Mouse (Mus musculus) intestine, embryonic 14.5 days (tissue): ENCODE results near the gene Gm49368. TPM values are rescaled to one million over a fixed set of nuclear protein-coding genes. Genes with fewer than 3 reads are reported as not detected.

Experiments
- ATAC-seq: fragments of 200-750 bp; cut with Nextera tagmentation; replicated peaks from 2 replicates; pipeline ENCODE4 v1.8.0; 2017; ENCODE audit warnings: low read depth, moderate number of reproducible peaks, moderate TSS enrichment, moderate library complexity; ENCODE audit not compliant: low FRiP score, low TSS enrichment
- DNase-seq: peaks from one replicate; pipeline ENCODE4 v3.0.0-alpha.2; 2018; ENCODE audit warnings: low spot score
- H3K27ac ChIP-seq: fragments of 300-500 bp; sonication (generic); 2 replicates; pipeline ENCODE4 v1.5.1; 2014; ENCODE audit warnings: low read depth, mild to moderate bottlenecking, control low read depth
- H3K27me3 ChIP-seq: fragments of 300-500 bp; sonication (generic); replicated peaks from 2 replicates; pipeline ENCODE4 v1.6.1; 2014; ENCODE audit warnings: low read length, control low read depth; ENCODE audit not compliant: control insufficient read depth, insufficient read depth
- H3K36me3 ChIP-seq: fragments of 300-500 bp; sonication (generic); 2 replicates; pipeline ENCODE4 v1.6.1; 2014; ENCODE audit warnings: low read length, control low read depth; ENCODE audit not compliant: control insufficient read depth, insufficient read depth
- H3K4me1 ChIP-seq: fragments of 300-500 bp; sonication (generic); replicated peaks from 2 replicates; pipeline ENCODE4 v1.6.1; 2014; ENCODE audit warnings: low read length, control low read depth, mixed read lengths; ENCODE audit not compliant: control insufficient read depth, insufficient read depth
- H3K4me2 ChIP-seq: fragments of 300-500 bp; sonication (generic); 2 replicates; pipeline ENCODE4 v1.6.1; 2014; ENCODE audit warnings: low read length
- H3K4me3 ChIP-seq: fragments of 300-500 bp; sonication (generic); 2 replicates; pipeline ENCODE4 v1.5.1; 2014; ENCODE audit warnings: low read depth, low read length, control low read depth, mixed read lengths
- H3K9ac ChIP-seq: fragments of 300-500 bp; sonication (generic); 2 replicates; pipeline ENCODE4 v1.6.1; 2014; ENCODE audit warnings: mild to moderate bottlenecking, low read length
- H3K9me3 ChIP-seq: fragments of 300-500 bp; sonication (generic); 2 replicates; pipeline ENCODE4 v1.6.1; 2016; ENCODE audit warnings: low read length, control low read depth; ENCODE audit not compliant: control insufficient read depth
- WGBS: fragments of 180-500 bp; shearing (Covaris S2); extraction: QIAGEN DNeasy Blood & Tissue Kit; methylation state at CpG from one replicate; pipeline ENCODE4 v1.1.7; 2014; 5-methylcytosine and 5-hydroxymethylcytosine counted together
- polyA plus RNA-seq: library from polyadenylated mRNA; unstranded; fragments of >200 nt; fragmentation: Nextera tagmentation; extraction: Ambion mirVana; gene quantifications from 2 replicates; pipeline ENCODE4 v1.2.1, GENCODE M21; 2014

Gm49368 gene
- polyA plus RNA-seq, 1 experiment from 2014 or later = 0.04 TPM

- Histone ChIP-seq H3K4me1 (no peaks in the 10 kb centered on the region), H3K4me3 (no peak within 1 kb of the TSS), H3K27ac (no peak within 1 kb of the TSS), H3K36me3 (no peaks in the 10 kb centered on the region), H3K9me3 (no peaks in the 10 kb centered on the region), H3K4me2 (no peak within 1 kb of the TSS), H3K9ac (no peak within 1 kb of the TSS), H3K27me3 (no peaks in the 10 kb centered on the region)
- ATAC-seq (no peak), DNase-seq (no peak)
- 77% methylated on average over 8 of the region's 8 CpGs for WGBS
Observed at GRCm38 (mm10) chr7:128128741-128129720, 66.5 kb downstream of the Gm49368 start, which contains the start of gene Itgax. Gene Itgax, plus strand, starts transcription at chr7:128129547.

DNA sequence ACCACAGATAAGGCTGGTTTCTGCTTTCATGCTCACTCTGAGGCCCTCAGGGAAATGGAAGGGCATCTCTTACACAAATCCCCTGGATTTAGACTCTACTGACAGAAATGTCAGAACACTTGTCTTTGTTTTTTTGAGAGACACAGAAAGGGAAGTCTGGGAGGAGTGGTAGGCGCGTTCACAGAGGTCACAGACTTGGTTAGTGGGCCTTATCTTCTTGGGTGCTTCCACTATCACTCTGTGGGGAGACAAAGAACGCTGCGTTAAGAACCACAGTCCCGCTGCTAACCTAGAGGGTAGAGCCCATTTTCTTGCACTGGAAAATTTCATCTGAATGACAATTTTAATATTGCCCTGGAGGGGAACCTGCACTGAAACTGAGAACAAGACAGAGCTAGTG lies 69.7 kb downstream of the Gm49368 start:
- DNase-seq (no peak), ATAC-seq (no peak)
- WGBS = 74% methylated on average over 5 of the region's 5 CpGs

GRCm38 (mm10) chr7:128133596-128133995 lies 71.1 kb downstream of the Gm49368 start:
- Histone ChIP-seq H3K4me2 (no peak overlapping the region), H3K27ac (no peak overlapping the region), H3K9me3 (no peaks in the 10 kb centered on the region), H3K36me3 (no peaks in the 10 kb centered on the region), H3K27me3 (no peaks in the 10 kb centered on the region), H3K4me3 (no peak overlapping the region), H3K4me1 (no peaks in the 10 kb centered on the region), H3K9ac (no peak overlapping the region)
- ATAC-seq = no peak
- 81% methylated on average over 2 of the region's 2 CpGs for WGBS
- DNase-seq = no peak

More for the DNA sequence above, 69.7 kb downstream of the Gm49368 start:
- Histone ChIP-seq H3K4me1 (no peaks in the 10 kb centered on the region), H3K27ac (no peak overlapping the region), H3K36me3 (no peaks in the 10 kb centered on the region), H3K27me3 (no peaks in the 10 kb centered on the region), H3K9me3 (no peaks in the 10 kb centered on the region), H3K4me3 (no peak overlapping the region), H3K9ac (no peak overlapping the region), H3K4me2 (no peak overlapping the region)

DNA sequence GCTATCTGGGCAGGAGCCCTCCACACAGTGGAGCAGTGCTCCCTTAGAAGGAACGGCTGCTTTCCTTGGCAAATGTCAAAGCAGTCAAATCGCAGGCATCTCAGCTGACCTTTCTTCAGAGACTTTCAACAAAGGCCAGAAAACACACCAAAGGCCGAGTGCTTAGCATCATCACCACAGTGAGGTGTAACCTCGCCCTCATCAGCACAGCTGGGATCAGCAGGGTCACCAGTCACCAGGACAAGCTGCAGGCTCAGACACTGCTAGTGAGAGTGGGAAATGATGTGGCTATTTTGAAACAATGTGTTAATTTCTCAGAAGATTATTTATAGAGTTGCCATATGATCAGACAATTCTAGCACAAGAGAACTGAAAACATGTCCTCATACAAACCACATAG lies 74.4 kb downstream of the Gm49368 start:
- Histone ChIP-seq H3K4me1 (no peaks in the 10 kb centered on the region), H3K27me3 (no peaks in the 10 kb centered on the region), H3K4me3 (no peak overlapping the region), H3K9ac (no peak overlapping the region), H3K36me3 (no peaks in the 10 kb centered on the region), H3K4me2 (no peak overlapping the region), H3K27ac (no peak overlapping the region), H3K9me3 (0 out of 2 replicates have a peak, but pooled peaks cover 2% of the 10 kb centered on the region)
- no peak for DNase-seq
- WGBS = 35% methylated on average over 4 of the region's 4 CpGs
- no peak for ATAC-seq

GRCm38 (mm10) chr7:128139611-128140010 lies 77.1 kb downstream of the Gm49368 start:
- Histone ChIP-seq H3K4me3 (no peak overlapping the region), H3K9me3 (0 out of 2 replicates have a peak, but pooled peaks cover 2% of the 10 kb centered on the region), H3K9ac (no peak overlapping the region), H3K36me3 (no peaks in the 10 kb centered on the region), H3K4me1 (no peaks in the 10 kb centered on the region), H3K27me3 (no peaks in the 10 kb centered on the region), H3K4me2 (no peak overlapping the region), H3K27ac (no peak overlapping the region)
- DNase-seq = no peak
- no peak for ATAC-seq
- WGBS = 89% methylated on average over 6 of the region's 6 CpGs

DNA sequence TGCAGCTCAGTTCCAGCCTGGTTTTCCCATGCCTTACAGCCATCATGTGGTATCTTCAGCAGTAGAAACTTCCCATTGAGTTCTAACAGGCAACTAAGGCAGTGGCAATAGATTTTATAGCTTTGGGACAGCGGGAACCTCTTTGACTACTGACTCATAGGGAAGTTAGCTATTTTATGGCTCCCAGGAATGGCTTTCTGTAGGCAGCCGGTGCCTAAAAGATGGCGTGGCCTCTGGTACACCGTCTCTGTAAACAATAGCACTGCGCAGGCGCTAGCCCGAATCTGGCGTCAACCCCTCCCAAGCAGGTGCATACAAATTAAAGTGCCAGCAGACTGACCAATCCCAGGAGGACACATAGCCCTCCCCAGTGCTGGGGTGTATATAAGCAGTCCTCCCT lies 88.5 kb downstream of the Gm49368 start:
- no peak overlapping the region for H3K4me2 ChIP-seq
- H3K4me3 ChIP-seq = no peak overlapping the region
- H3K27me3 ChIP-seq = no peaks in the 10 kb centered on the region
- ATAC-seq (no peak), DNase-seq (no peak)
- no peak overlapping the region for H3K27ac ChIP-seq
- no peaks in the 10 kb centered on the region for H3K36me3 ChIP-seq
- WGBS = 57% methylated on average over 8 of the region's 8 CpGs
- no peaks in the 10 kb centered on the region for H3K4me1 ChIP-seq
- H3K9me3 ChIP-seq = no peaks in the 10 kb centered on the region
- no peak overlapping the region for H3K9ac ChIP-seq

GRCm38 (mm10) chr7:128154076-128154475 lies 91.6 kb downstream of the Gm49368 start, which contains the start of gene Itgad:
Gene Itgad, plus strand, starts transcription at chr7:128154376.
- no peaks in the 10 kb centered on the region for H3K27me3 ChIP-seq
- 93% methylated on average over 21 of the region's 21 CpGs for WGBS

DNA sequence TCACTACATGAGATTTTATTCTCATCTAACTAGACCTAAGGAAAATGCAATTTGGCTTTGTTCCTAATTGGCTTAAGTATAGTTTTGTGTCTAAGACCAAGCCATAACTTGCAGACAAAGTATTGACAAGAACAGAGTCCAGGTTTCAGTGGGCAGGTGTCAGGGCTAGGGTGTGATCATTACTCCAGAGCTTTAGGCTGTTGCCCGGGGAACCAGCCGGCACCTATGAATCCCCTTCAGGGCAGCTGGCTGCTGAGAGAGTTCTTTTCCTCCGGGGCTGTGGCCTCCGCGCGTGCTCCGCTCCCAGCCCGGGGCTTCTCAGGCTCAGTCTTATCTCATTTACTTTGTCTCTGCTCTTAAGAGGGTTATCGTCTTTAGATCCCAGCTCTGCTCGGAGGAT lies 92.4 kb downstream of the Gm49368 start:
- ATAC-seq (no peak), DNase-seq (no peak)
- H3K27ac ChIP-seq = no peak overlapping the region

More at GRCm38 (mm10) chr7:128154076-128154475, 91.6 kb downstream of the Gm49368 start, which contains the start of gene Itgad:
- Histone ChIP-seq H3K9ac (no peak within 1 kb of the TSS), H3K4me3 (no peak within 1 kb of the TSS), H3K9me3 (no peaks in the 10 kb centered on the region), H3K4me1 (no peaks in the 10 kb centered on the region), H3K4me2 (no peak within 1 kb of the TSS), H3K27ac (no peak within 1 kb of the TSS), H3K36me3 (no peaks in the 10 kb centered on the region)
- no peak for DNase-seq
- no peak for ATAC-seq

More for the DNA sequence above, 92.4 kb downstream of the Gm49368 start:
- Histone ChIP-seq H3K4me1 (no peaks in the 10 kb centered on the region), H3K36me3 (no peaks in the 10 kb centered on the region), H3K27me3 (no peaks in the 10 kb centered on the region), H3K4me2 (no peak overlapping the region), H3K9ac (no peak overlapping the region), H3K9me3 (no peaks in the 10 kb centered on the region), H3K4me3 (no peak overlapping the region)
- WGBS = 59% methylated on average over 10 of the region's 10 CpGs
